Mouse (Mus musculus) splenic B cell, adult 2 months (primary cell): ENCODE data around the gene Poc1a.
A peak's percentile ranks its signal among the peaks of the same experiment; 100 is the strongest.

Experiments used
- DNase-seq: peaks from one replicate; pipeline ENCODE4 v3.0.0-alpha.2; 2011; ENCODE audit warnings: low read depth, low spot score
- H3K27me3 ChIP-seq: 2 replicates; pipeline ENCODE4 v1.6.1; 2012; ENCODE audit warnings: mild to moderate bottlenecking, low read length, moderate library complexity, mixed read lengths; ENCODE audit not compliant: control insufficient read depth, poor library complexity, insufficient read depth, severe bottlenecking
- H3K36me3 ChIP-seq: 2 replicates; pipeline ENCODE4 v1.6.1; 2012; ENCODE audit warnings: mild to moderate bottlenecking, low read length, moderate library complexity, mixed read lengths; ENCODE audit not compliant: control insufficient read depth, poor library complexity, insufficient read depth, severe bottlenecking

The Poc1a gene

GRCm38 (mm10) chr9:106394649-106395602 lies 114.1 kb downstream of the Poc1a start:
- no peaks in the 10 kb centered on the region for H3K27me3 ChIP-seq
- no peaks in the 10 kb centered on the region for H3K36me3 ChIP-seq
- DNase-seq = peak; percentile 69

- Histone ChIP-seq H3K36me3 (no peaks in the 10 kb centered on the region), H3K27me3 (no peaks in the 10 kb centered on the region)
- DNase-seq = no peak
Observed at GRCm38 (mm10) chr9:106397733-106398132, 116.9 kb downstream of the Poc1a start.

- no peaks in the 10 kb centered on the region for H3K36me3 ChIP-seq
- DNase-seq = no peak
- no peaks in the 10 kb centered on the region for H3K27me3 ChIP-seq
Observed at GRCm38 (mm10) chr9:106398667-106399311, 117.9 kb downstream of the Poc1a start.

- Histone ChIP-seq H3K27me3 (no peaks in the 10 kb centered on the region), H3K36me3 (no peaks in the 10 kb centered on the region)
- no peak for DNase-seq
Observed at GRCm38 (mm10) chr9:106399808-106400207, 118.9 kb downstream of the Poc1a start.
